Mouse (Mus musculus) intestine, postnatal 0 days (tissue): ENCODE measurements around the gene Trmt10c. TPM values are rescaled to one million over a fixed set of nuclear protein-coding genes. Genes with fewer than 3 reads are reported as not detected.

Source experiments
- ATAC-seq: fragments of 200-750 bp; cut with Nextera tagmentation; 2 replicates; pipeline ENCODE4 v1.8.0; 2017; ENCODE audit warnings: mild to moderate bottlenecking, moderate TSS enrichment, moderate library complexity
- H3K27ac ChIP-seq: fragments of 300-500 bp; sonication (generic); 2 replicates; pipeline ENCODE4 v1.5.1; 2014; ENCODE audit warnings: mild to moderate bottlenecking, low read depth, low read length, moderate library complexity
- H3K27me3 ChIP-seq: fragments of 300-500 bp; sonication (generic); replicated peaks from 2 replicates; pipeline ENCODE4 v1.6.1; 2014; ENCODE audit warnings: low read length, mixed read lengths; ENCODE audit not compliant: control insufficient read depth, insufficient read depth
- H3K36me3 ChIP-seq: fragments of 300-500 bp; sonication (generic); 2 replicates; pipeline ENCODE4 v1.6.1; 2014; ENCODE audit warnings: mild to moderate bottlenecking, moderate library complexity; ENCODE audit not compliant: control insufficient read depth, insufficient read depth
- H3K4me1 ChIP-seq: fragments of 300-500 bp; sonication (generic); replicated peaks from 2 replicates; pipeline ENCODE4 v1.6.1; 2014; ENCODE audit warnings: antibody characterized with exemption, low read length, mixed read lengths; ENCODE audit not compliant: control insufficient read depth, insufficient read depth
- H3K4me2 ChIP-seq: fragments of 300-500 bp; sonication (generic); replicated peaks from 2 replicates; pipeline ENCODE4 v1.6.1; 2014; ENCODE audit warnings: low read depth, mild to moderate bottlenecking, moderate library complexity
- H3K4me3 ChIP-seq: fragments of 300-500 bp; sonication (generic); 2 replicates; pipeline ENCODE4 v1.5.1; 2014; ENCODE audit warnings: low read depth, low read length
- H3K9ac ChIP-seq: fragments of 300-500 bp; sonication (generic); 2 replicates; pipeline ENCODE4 v1.6.1; 2014; ENCODE audit warnings: mild to moderate bottlenecking, low read depth, low read length
- H3K9me3 ChIP-seq: fragments of 300-500 bp; sonication (generic); 2 replicates; pipeline ENCODE4 v1.6.1; 2016; ENCODE audit warnings: mixed run types; ENCODE audit not compliant: control insufficient read depth
- CTCF ChIP-seq: sonication (generic); IDR thresholded peaks from 2 replicates; pipeline ENCODE4 v1.5.1; 2016; ENCODE audit warnings: low read depth, mild to moderate bottlenecking, control low read depth, antibody characterized with exemption, moderate library complexity
- WGBS: fragments of 180-500 bp; shearing (Covaris S2); extraction: QIAGEN DNeasy Blood & Tissue Kit; methylation state at CpG from one replicate; pipeline ENCODE4 v1.1.7; 2014; 5-methylcytosine and 5-hydroxymethylcytosine counted together
- polyA plus RNA-seq: library from polyadenylated mRNA; unstranded; fragments of >200 nt; fragmentation: Nextera tagmentation; extraction: Ambion mirVana; gene quantifications from 2 replicates; pipeline ENCODE4 v1.2.1, GENCODE M21; 2015

Trmt10c gene
- polyA plus RNA-seq, 1 experiment from 2014 or later: 14.7 TPM

DNA sequence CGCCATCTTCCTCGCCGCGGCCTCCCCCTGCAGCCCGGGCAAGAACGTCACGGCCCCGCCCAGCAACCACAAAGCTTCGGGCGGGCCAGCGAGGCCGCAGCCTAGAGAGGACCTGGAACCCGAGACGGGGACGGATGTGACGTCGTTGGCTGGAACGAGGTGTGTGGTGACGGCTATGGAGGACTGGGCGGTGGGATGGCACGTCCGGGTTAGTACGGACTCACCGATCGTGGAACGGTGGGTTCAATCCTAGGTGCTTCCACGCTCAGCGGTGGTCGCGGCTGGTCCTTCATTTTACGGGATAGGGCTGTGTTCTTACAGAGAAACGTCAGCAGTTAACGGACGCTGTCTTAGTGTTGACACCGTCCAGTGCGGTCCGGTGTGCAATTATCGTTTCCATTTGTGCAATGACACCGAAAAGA is 7.9 kb downstream of the Trmt10c start, which contains the start of gene Pcnp:
TSS of gene Pcnp (minus strand) at position 79 of the 422 bp plus-strand sequence.
- ATAC-seq: peak; percentile 100
- H3K27ac ChIP-seq: peak within 1 kb of the TSS; percentile 97
- no peak for TF ChIP-seq CTCF
- H3K4me1 ChIP-seq: peaks cover 4% of the 10 kb centered on the region; the same call in 1 of the 2 replicates
- H3K4me2 ChIP-seq: peak within 1 kb of the TSS; percentile 77
- no peaks in the 10 kb centered on the region for H3K9me3 ChIP-seq
- H3K4me3 ChIP-seq: peak within 1 kb of the TSS; percentile 95
- peaks cover 17% of the 10 kb centered on the region for H3K36me3 ChIP-seq
- peak within 1 kb of the TSS; percentile 93 for H3K9ac ChIP-seq
- H3K27me3 ChIP-seq: no peaks in the 10 kb centered on the region
- WGBS: under 1% methylated on average over 39 of the region's 39 CpGs

DNA sequence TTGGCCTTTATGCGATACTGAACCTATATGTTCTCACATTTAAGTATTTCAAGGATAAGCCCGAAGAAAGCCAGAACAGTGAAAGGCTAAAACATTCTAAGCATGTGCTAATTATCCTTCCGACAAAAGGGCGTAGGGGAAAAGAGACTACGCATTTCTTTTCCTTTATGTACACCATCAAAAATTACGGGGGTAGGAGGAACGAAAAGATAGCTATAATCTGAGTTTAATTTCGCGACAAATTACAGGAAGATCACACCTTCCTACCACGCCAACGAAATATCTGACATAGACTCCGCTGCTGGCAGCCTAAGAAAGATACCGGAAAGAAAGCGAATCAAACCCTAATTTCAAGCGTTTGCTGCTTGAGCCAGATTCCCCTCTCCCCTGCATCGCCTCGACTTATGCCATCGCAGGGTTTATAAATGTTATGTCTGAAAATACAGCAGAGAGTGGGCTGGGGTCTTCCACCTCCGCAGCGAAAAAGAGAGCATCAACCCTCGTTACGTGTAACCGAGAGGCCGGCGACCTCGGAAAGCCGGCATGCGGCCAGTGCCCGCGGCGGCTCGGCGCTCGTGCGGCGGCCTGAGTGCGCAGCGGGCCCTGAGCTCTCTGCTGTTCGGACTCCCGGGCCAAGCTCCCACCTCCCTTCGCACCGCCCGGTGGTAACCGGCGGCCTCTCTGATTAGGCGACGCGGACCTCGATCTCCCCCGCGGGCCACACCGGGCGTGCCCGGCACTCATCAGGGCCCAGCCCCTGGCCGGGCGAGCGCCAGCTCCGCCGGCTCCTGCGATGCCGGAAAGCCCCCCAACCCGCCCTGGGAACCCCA is 8.7 kb downstream of the Trmt10c start:
- Histone ChIP-seq H3K27me3 (no peaks in the 10 kb centered on the region), H3K4me1 (peaks cover 4% of the 10 kb centered on the region; the same call in 1 of the 2 replicates), H3K9me3 (no peaks in the 10 kb centered on the region), H3K36me3 (peaks cover 12% of the 10 kb centered on the region), H3K9ac (peak overlapping the region; percentile 93), H3K4me3 (peak overlapping the region; percentile 95), H3K27ac (peak overlapping the region; percentile 97), H3K4me2 (peak overlapping the region; percentile 77)
- WGBS: 0% methylated on average over 62 of the region's 62 CpGs
- peak; percentile 90 for ATAC-seq
- TF ChIP-seq CTCF: no peak

DNA sequence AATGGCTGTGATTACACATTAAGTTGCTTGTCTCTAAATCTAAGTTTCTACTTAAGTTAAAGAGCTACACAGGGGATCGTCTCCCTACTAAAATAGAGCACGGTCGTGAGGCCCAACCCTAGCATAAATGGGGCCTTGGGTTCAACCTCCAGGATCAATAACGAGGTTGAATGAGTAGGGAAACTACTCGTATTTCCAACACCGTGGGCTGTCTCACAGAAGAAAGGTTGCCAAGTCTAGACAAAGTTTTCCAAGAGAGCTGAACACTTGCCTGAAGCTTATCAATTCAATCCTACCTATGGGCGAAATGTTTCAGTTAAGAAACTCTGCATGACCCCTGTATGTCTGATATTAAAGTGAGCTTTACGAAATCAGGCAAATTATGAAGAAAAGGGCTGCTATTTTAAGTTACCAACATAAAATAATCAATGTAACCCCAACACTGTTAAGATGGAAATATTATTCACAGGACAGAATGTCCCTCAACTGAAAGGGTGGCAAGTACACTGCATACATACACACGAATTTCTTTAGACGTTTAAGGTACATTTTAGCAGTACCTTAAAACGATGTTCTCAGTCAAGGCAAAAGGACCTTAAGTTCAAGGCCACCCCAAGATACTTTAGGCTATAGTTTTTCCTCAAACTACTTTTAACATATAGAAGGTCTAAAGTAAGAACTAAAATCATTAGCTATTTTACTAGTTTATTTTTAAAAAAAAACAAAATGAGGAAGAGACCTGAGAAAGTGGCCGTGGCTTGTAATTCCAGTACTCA is 9.6 kb downstream of the Trmt10c start:
- Histone ChIP-seq H3K9me3 (no peaks in the 10 kb centered on the region), H3K27me3 (no peaks in the 10 kb centered on the region), H3K36me3 (peaks cover 8% of the 10 kb centered on the region), H3K4me2 (peak overlapping the region; percentile 77), H3K27ac (0 out of 2 replicates have a peak overlapping the region, but pooled peaks have one; percentile 97), H3K4me3 (peak overlapping the region; percentile 95), H3K9ac (peak overlapping the region; percentile 93; the same call in 1 of the 2 replicates), H3K4me1 (peaks cover 4% of the 10 kb centered on the region; the same call in 1 of the 2 replicates)
- no peak for TF ChIP-seq CTCF
- 21% methylated on average over 12 of the region's 12 CpGs for WGBS
- ATAC-seq: no peak

DNA sequence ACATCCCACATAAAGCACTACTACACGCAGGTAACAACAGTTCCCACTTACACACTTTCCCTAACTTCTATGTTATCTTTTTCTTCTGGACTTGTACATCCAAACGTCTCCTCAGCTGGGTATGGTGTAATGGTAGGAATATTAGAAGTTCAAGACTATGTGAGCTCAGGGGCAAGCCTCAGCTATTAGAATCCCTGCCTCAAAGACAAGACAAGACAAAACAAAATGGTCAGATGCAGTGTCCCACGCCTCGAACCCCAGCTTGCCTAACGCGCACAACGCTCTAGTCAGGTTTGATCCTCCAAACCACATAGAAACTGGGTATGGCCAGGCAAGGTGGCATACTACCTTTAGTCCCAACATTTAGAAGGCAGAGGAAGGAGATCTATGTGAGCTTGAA is 18.0 kb downstream of the Trmt10c start:
- no peaks in the 10 kb centered on the region for H3K27me3 ChIP-seq
- ATAC-seq: no peak
- H3K9me3 ChIP-seq: no peaks in the 10 kb centered on the region
- WGBS: 95% methylated on average over 7 of the region's 7 CpGs
- H3K9ac ChIP-seq: no peak overlapping the region
- no peak for TF ChIP-seq CTCF
- no peak overlapping the region for H3K4me3 ChIP-seq
- H3K4me1 ChIP-seq: no peaks in the 10 kb centered on the region
- H3K4me2 ChIP-seq: no peak overlapping the region
- H3K27ac ChIP-seq: no peak overlapping the region
- H3K36me3 ChIP-seq: peaks cover 43% of the 10 kb centered on the region

DNA sequence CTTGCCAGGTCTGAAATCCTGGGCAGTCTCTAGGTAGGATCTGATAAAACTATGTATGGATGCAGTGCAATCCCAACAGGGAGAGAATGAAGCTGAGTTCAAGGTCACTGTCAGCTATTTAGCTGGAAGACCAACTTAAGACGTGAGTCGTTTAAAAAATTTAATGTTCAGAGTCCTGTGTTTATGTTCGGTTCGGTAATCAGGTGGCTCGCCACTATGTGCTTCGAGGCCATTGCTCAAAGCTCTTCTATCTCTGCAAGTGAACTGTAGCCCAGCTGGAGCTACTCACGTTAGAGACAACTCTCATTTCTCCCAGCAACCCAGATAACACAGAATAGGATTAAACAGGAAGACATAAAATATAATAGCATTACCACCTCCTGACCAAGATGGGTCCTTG is 23.5 kb downstream of the Trmt10c start:
- Histone ChIP-seq H3K9ac (no peak overlapping the region), H3K36me3 (peaks cover 19% of the 10 kb centered on the region), H3K4me2 (no peak overlapping the region), H3K27me3 (no peaks in the 10 kb centered on the region), H3K9me3 (no peaks in the 10 kb centered on the region), H3K27ac (no peak overlapping the region), H3K4me3 (no peak overlapping the region), H3K4me1 (no peaks in the 10 kb centered on the region)
- no peak for ATAC-seq
- no peak for TF ChIP-seq CTCF
- WGBS: 61% methylated on average over 7 of the region's 7 CpGs
